Mouse (Mus musculus) monocyte, adult 5-6 weeks (primary cell): Measurements from ENCODE around the gene Tmem179b. TPM values are rescaled to one million over a fixed set of nuclear protein-coding genes. Genes with fewer than 3 reads are reported as not detected.

Source experiments
- total RNA-seq: library from RNA; stranded (forward); fragments of 200-1000, 200-491, 200-594 nt; gene quantifications from 3 replicates; pipeline ENCODE4 v1.2.3, GENCODE M21; 2017

Tmem179b gene
- total RNA-seq, 1 experiment from 2014 or later, result 101 TPM

Other genes starting within 250 kb of the Tmem179b start
- 0.21 TPM in 1 of 3 replicates, not detected in the others for gene Slc22a8, start 183.2 kb downstream of the Tmem179b start, total RNA-seq
- gene Slc22a6, start 156.4 kb downstream of the Tmem179b start, total RNA-seq, result not detected in 3 replicates
- gene Chrm1, start 110.7 kb downstream of the Tmem179b start, total RNA-seq, result not detected in 3 replicates
- 61.4 to 198 TPM (median 77.3 TPM) in 3 replicates for gene Slc3a2, start 51.1 kb downstream of the Tmem179b start, total RNA-seq
- gene Wdr74, start 38.6 kb downstream of the Tmem179b start, total RNA-seq, result 32.5 to 68.4 TPM (median 56.6 TPM) in 3 replicates
- gene 1700092M07Rik, start 33.7 kb downstream of the Tmem179b start, total RNA-seq, result 1.9 to 2.8 TPM in 2 of 3 replicates, not detected in the other
- 105 to 173 TPM (median 138 TPM) in 3 replicates for gene Stx5a, start 33.1 kb downstream of the Tmem179b start, total RNA-seq
- gene Nxf1, start 17.4 kb downstream of the Tmem179b start, total RNA-seq, result 85.6 to 138 TPM (median 127 TPM) in 3 replicates
- gene Tmem223, start 3.5 kb downstream of the Tmem179b start, total RNA-seq, result 10.2 to 19.0 TPM (median 12.6 TPM) in 3 replicates
- gene Taf6l, start 11.9 kb upstream of the Tmem179b start, total RNA-seq, result 2.0 to 11.4 TPM (median 4.5 TPM) in 3 replicates
- gene Polr2g, start 24.1 kb upstream of the Tmem179b start, total RNA-seq, result 31.6 to 48.4 TPM (median 47.3 TPM) in 3 replicates
- gene Zbtb3, start 28.1 kb upstream of the Tmem179b start, total RNA-seq, result 0.85 to 1.2 TPM (median 1.1 TPM) in 3 replicates
- 40.1 to 52.8 TPM (median 48.3 TPM) in 3 replicates for gene Ttc9c, start 44.9 kb upstream of the Tmem179b start, total RNA-seq
- 84.4 to 149 TPM (median 101 TPM) in 3 replicates for gene Hnrnpul2, start 45.5 kb upstream of the Tmem179b start, total RNA-seq
- gene AC129217.1, start 55.3 kb upstream of the Tmem179b start, total RNA-seq, result 40.4 to 54.5 TPM (median 44.1 TPM) in 3 replicates
- gene Bscl2, start 63.0 kb upstream of the Tmem179b start, total RNA-seq, result 25.1 to 34.8 TPM (median 30.9 TPM) in 3 replicates
- gene Gng3, start 64.7 kb upstream of the Tmem179b start, total RNA-seq, result 0.39 to 0.64 TPM in 2 of 3 replicates, not detected in the other
- 0.10 to 0.78 TPM (median 0.32 TPM) in 3 replicates for gene Lrrn4cl, start 76.3 kb upstream of the Tmem179b start, total RNA-seq
- gene Ubxn1, start 97.0 kb upstream of the Tmem179b start, total RNA-seq, result 200 to 274 TPM (median 220 TPM) in 3 replicates
- gene Uqcc3, start 106.5 kb upstream of the Tmem179b start, total RNA-seq, result 45.0 to 55.1 TPM (median 54.5 TPM) in 3 replicates
- 18.1 to 52.5 TPM (median 21.3 TPM) in 3 replicates for gene Lbhd1, start 109.3 kb upstream of the Tmem179b start, total RNA-seq
- gene Gm49403, start 109.5 kb upstream of the Tmem179b start, total RNA-seq, result not detected in 3 replicates
- gene 1810009A15Rik, start 114.4 kb upstream of the Tmem179b start, total RNA-seq, result 62.5 to 90.9 TPM (median 65.3 TPM) in 3 replicates
- gene Gm49416, start 114.5 kb upstream of the Tmem179b start, total RNA-seq, result not detected in 3 replicates
- gene Ints5, start 118.5 kb upstream of the Tmem179b start, total RNA-seq, result 5.8 to 9.1 TPM (median 7.4 TPM) in 3 replicates
- 57.5 to 87.0 TPM (median 59.6 TPM) in 3 replicates for gene Ganab, start 123.6 kb upstream of the Tmem179b start, total RNA-seq
- gene B3gat3, start 145.9 kb upstream of the Tmem179b start, total RNA-seq, result 34.2 to 75.8 TPM (median 50.2 TPM) in 3 replicates
- 2.1 to 7.6 TPM (median 3.6 TPM) in 3 replicates for gene Rom1, start 154.9 kb upstream of the Tmem179b start, total RNA-seq
- 39.3 to 101 TPM (median 62.5 TPM) in 3 replicates for gene Eml3, start 155.1 kb upstream of the Tmem179b start, total RNA-seq
- 129 to 201 TPM (median 158 TPM) in 3 replicates for gene Mta2, start 167.4 kb upstream of the Tmem179b start, total RNA-seq
- 14.8 to 16.9 TPM (median 16.7 TPM) in 3 replicates for gene Tut1, start 179.4 kb upstream of the Tmem179b start, total RNA-seq
- 313 to 352 TPM (median 341 TPM) in 3 replicates for gene Eef1g, start 192.6 kb upstream of the Tmem179b start, total RNA-seq
- 408 to 1,020 TPM (median 414 TPM) in 3 replicates for gene Ahnak, start 214.8 kb upstream of the Tmem179b start, total RNA-seq